Mouse (Mus musculus): ENCODE data around the gene Vmn1r17. TPM values are rescaled to one million over a fixed set of nuclear protein-coding genes. Genes with fewer than 3 reads are reported as not detected.
"Not testable (repeated sequence)": the region's sequence is repeated elsewhere in the genome, so short reads cannot be mapped to it uniquely, and the experiment has no call there.

Gene Vmn1r17
- not detected for polyA plus RNA-seq (2021)

GRCm38 (mm10) chr6:57363627-57364026, at the start of gene Vmn1r17:
TSS of gene Vmn1r17 (minus strand) at chr6:57363727.
- ChIA-PET CTCF (no interaction called here), POLR2A (no interaction called here)
- no peak for TF ChIP-seq CTCF (IDR thresholded peaks at IDR 0.05)
- ATAC-seq = no peak
- in situ Hi-C loops (cut with MboI; ENCODE audit: low pct_unique_long_range_greater_than_20kb) = no loop called here
- no peak for DNase-seq (ENCODE audit: low read depth, low spot score)
- no peaks in the 10 kb centered on the region for H3K27me3 ChIP-seq

- peaks cover 12% of the 10 kb centered on the region for H3K27me3 ChIP-seq
- ATAC-seq; POLR2A ChIA-PET; DNase-seq (ENCODE audit: low read depth, low spot score); CTCF ChIA-PET: not testable (repeated sequence)
- in situ Hi-C loops (cut with MboI; ENCODE audit: low pct_unique_long_range_greater_than_20kb) = loop anchor here (5.0 kb wide), 1 partner anchor 854 kb away; no protein-coding TSS in a partner anchor
Observed at GRCm38 (mm10) chr6:57403480-57403879, 40.0 kb upstream of the Vmn1r17 start, which contains the start of gene Vmn1r19. TSS of gene Vmn1r19 (plus strand) at chr6:57403780.

GRCm38 (mm10) chr6:57395683-57396082, 32.2 kb upstream of the Vmn1r17 start, which contains the start of gene Vmn1r18:
TSS of gene Vmn1r18 (minus strand) at chr6:57395783.
- peaks cover 10% of the 10 kb centered on the region for H3K27me3 ChIP-seq
- ChIA-PET CTCF (no interaction called here), POLR2A (no interaction called here)
- in situ Hi-C loops (cut with MboI; ENCODE audit: low pct_unique_long_range_greater_than_20kb) = no loop called here
- ATAC-seq = no peak
- no peak for TF ChIP-seq CTCF (IDR thresholded peaks at IDR 0.05)
- DNase-seq (ENCODE audit: low read depth, low spot score) = no peak

- POLR2A ChIA-PET = no interaction called here
- DNase-seq (ENCODE audit: low read depth, low spot score) (no peak), ATAC-seq (no peak)
- no peaks in the 10 kb centered on the region for H3K27me3 ChIP-seq
- in situ Hi-C loops (cut with MboI; ENCODE audit: low pct_unique_long_range_greater_than_20kb) = no loop called here
- TF ChIP-seq CTCF (IDR thresholded peaks at IDR 0.05) = no peak
- CTCF ChIA-PET = no interaction called here
Observed at GRCm38 (mm10) chr6:57367496-57367895, 4.0 kb upstream of the Vmn1r17 start.

GRCm38 (mm10) chr6:57365866-57366265, 2.3 kb upstream of the Vmn1r17 start:
- DNase-seq (ENCODE audit: low read depth, low spot score); H3K27me3 ChIP-seq; in situ Hi-C loops (cut with MboI; ENCODE audit: low pct_unique_long_range_greater_than_20kb); POLR2A ChIA-PET; ATAC-seq: not testable (repeated sequence)
- CTCF ChIA-PET = interaction anchor here (1.2 kb wide), 1 partner anchor 13 kb away, joined by 3 read pairs; no protein-coding TSS in a partner anchor

- no peak for DNase-seq (ENCODE audit: low read depth, low spot score)
Observed at GRCm38 (mm10) chr6:57356864-57357263, 6.7 kb downstream of the Vmn1r17 start.

GRCm38 (mm10) chr6:57329394-57329793, 34.1 kb downstream of the Vmn1r17 start, which contains the start of gene Vmn1r16:
TSS of gene Vmn1r16 (minus strand) at chr6:57329494.
- ChIA-PET CTCF (no interaction called here), POLR2A (no interaction called here)
- in situ Hi-C loops (cut with MboI; ENCODE audit: low pct_unique_long_range_greater_than_20kb) = loop anchor here (5.0 kb wide), 1 partner anchor 973 kb away; the partner anchor contains the start of gene Vmn1r29
- H3K27me3 ChIP-seq = no peaks in the 10 kb centered on the region
- DNase-seq (ENCODE audit: low read depth, low spot score) = no peak
- TF ChIP-seq CTCF (IDR thresholded peaks at IDR 0.05) = no peak
- no peak for ATAC-seq

More at GRCm38 (mm10) chr6:57356864-57357263, 6.7 kb downstream of the Vmn1r17 start:
- no peaks in the 10 kb centered on the region for H3K27me3 ChIP-seq
- in situ Hi-C loops (cut with MboI; ENCODE audit: low pct_unique_long_range_greater_than_20kb) = no loop called here
- ATAC-seq = no peak
- no peak for TF ChIP-seq CTCF (IDR thresholded peaks at IDR 0.05)
- CTCF ChIA-PET = no interaction called here
- POLR2A ChIA-PET = no interaction called here

- no peak for TF ChIP-seq CTCF (IDR thresholded peaks at IDR 0.05)
- no peaks in the 10 kb centered on the region for H3K27me3 ChIP-seq
- ChIA-PET POLR2A (no interaction called here), CTCF (no interaction called here)
- no peak for ATAC-seq
- in situ Hi-C loops (cut with MboI; ENCODE audit: low pct_unique_long_range_greater_than_20kb) = loop anchor here (5.0 kb wide), 1 partner anchor 976 kb away; the partner anchor contains the start of gene Vmn1r29
- DNase-seq (ENCODE audit: low read depth, low spot score) = no peak
Observed at GRCm38 (mm10) chr6:57326176-57326575, 37.4 kb downstream of the Vmn1r17 start.

Other genes starting within 250 kb of the Vmn1r17 start
- gene Vmn1r11, start 230.3 kb downstream of the Vmn1r17 start, polyA plus RNA-seq (2021) = not detected
- gene Vmn1r12, start 206.8 kb downstream of the Vmn1r17 start, polyA plus RNA-seq (2021) = not detected
- gene Vmn1r13, start 160.4 kb downstream of the Vmn1r17 start, polyA plus RNA-seq (2021) = not detected
- gene Vmn1r14, start 132.0 kb downstream of the Vmn1r17 start, polyA plus RNA-seq (2021) = not detected
- gene Vmn1r15, start 105.8 kb downstream of the Vmn1r17 start, polyA plus RNA-seq (2021) = 0.05 TPM
- 0.08 TPM for gene Vmn1r16, start 34.2 kb downstream of the Vmn1r17 start, polyA plus RNA-seq (2021)
- gene Vmn1r18, start 32.1 kb upstream of the Vmn1r17 start, polyA plus RNA-seq (2021) = under 0.01 TPM
- gene Vmn1r19, start 40.1 kb upstream of the Vmn1r17 start, polyA plus RNA-seq (2021) = not detected
- not detected for gene Vmn1r20, start 65.2 kb upstream of the Vmn1r17 start, polyA plus RNA-seq (2021)
- gene Ppm1k, start 171.7 kb upstream of the Vmn1r17 start, polyA plus RNA-seq (2021) = 8.9 TPM
- gene Herc6, start 217.3 kb upstream of the Vmn1r17 start, polyA plus RNA-seq (2021) = 13.5 TPM